Mouse (Mus musculus): ENCODE results near the gene Padi2.

Gene Padi2

GRCm38 (mm10) chr4:140906076-140906826 lies at the start of gene Padi2:
Gene Padi2, plus strand, starts transcription at chr4:140906344.
- ATAC-seq (ENCODE audit: insufficient number of reproducible peaks, low FRiP score, low TSS enrichment) = no peak

- ATAC-seq (ENCODE audit: insufficient number of reproducible peaks, low FRiP score, low TSS enrichment) = no peak
Observed at GRCm38 (mm10) chr4:140857041-140857440, 49.1 kb upstream of the Padi2 start.

GRCm38 (mm10) chr4:140857813-140858212 lies 48.3 kb upstream of the Padi2 start:
- no peak for ATAC-seq (ENCODE audit: insufficient number of reproducible peaks, low FRiP score, low TSS enrichment)

GRCm38 (mm10) chr4:140859291-140859690 lies 46.9 kb upstream of the Padi2 start:
- no peak for ATAC-seq (ENCODE audit: insufficient number of reproducible peaks, low FRiP score, low TSS enrichment)

GRCm38 (mm10) chr4:140860125-140860766 lies 45.9 kb upstream of the Padi2 start:
- no peak for ATAC-seq (ENCODE audit: insufficient number of reproducible peaks, low FRiP score, low TSS enrichment)

GRCm38 (mm10) chr4:140860767-140861147 lies 45.4 kb upstream of the Padi2 start:
- no peak for ATAC-seq (ENCODE audit: insufficient number of reproducible peaks, low FRiP score, low TSS enrichment)

GRCm38 (mm10) chr4:140862036-140862650 lies 44.0 kb upstream of the Padi2 start:
- ATAC-seq (ENCODE audit: insufficient number of reproducible peaks, low FRiP score, low TSS enrichment) = no peak

GRCm38 (mm10) chr4:140868484-140869190 lies 37.5 kb upstream of the Padi2 start:
- no peak for ATAC-seq (ENCODE audit: insufficient number of reproducible peaks, low FRiP score, low TSS enrichment)

- no peak for ATAC-seq (ENCODE audit: insufficient number of reproducible peaks, low FRiP score, low TSS enrichment)
Observed at GRCm38 (mm10) chr4:140869945-140870344, 36.2 kb upstream of the Padi2 start.

GRCm38 (mm10) chr4:140870876-140871275 lies 35.3 kb upstream of the Padi2 start:
- ATAC-seq (ENCODE audit: insufficient number of reproducible peaks, low FRiP score, low TSS enrichment) = no peak

GRCm38 (mm10) chr4:140871376-140871775 lies 34.8 kb upstream of the Padi2 start:
- no peak for ATAC-seq (ENCODE audit: insufficient number of reproducible peaks, low FRiP score, low TSS enrichment)

- no peak for ATAC-seq (ENCODE audit: insufficient number of reproducible peaks, low FRiP score, low TSS enrichment)
Observed at GRCm38 (mm10) chr4:140871851-140872685, 34.1 kb upstream of the Padi2 start.

GRCm38 (mm10) chr4:140872686-140872992 lies 33.5 kb upstream of the Padi2 start:
- ATAC-seq (ENCODE audit: insufficient number of reproducible peaks, low FRiP score, low TSS enrichment) = no peak

GRCm38 (mm10) chr4:140873011-140873410 lies 33.1 kb upstream of the Padi2 start:
- ATAC-seq (ENCODE audit: insufficient number of reproducible peaks, low FRiP score, low TSS enrichment) = no peak

GRCm38 (mm10) chr4:140876161-140876560 lies 30.0 kb upstream of the Padi2 start:
- no peak for ATAC-seq (ENCODE audit: insufficient number of reproducible peaks, low FRiP score, low TSS enrichment)

- no peak for ATAC-seq (ENCODE audit: insufficient number of reproducible peaks, low FRiP score, low TSS enrichment)
Observed at GRCm38 (mm10) chr4:140876681-140877080, 29.5 kb upstream of the Padi2 start.

GRCm38 (mm10) chr4:140877441-140877840 lies 28.7 kb upstream of the Padi2 start:
- no peak for ATAC-seq (ENCODE audit: insufficient number of reproducible peaks, low FRiP score, low TSS enrichment)

- no peak for ATAC-seq (ENCODE audit: insufficient number of reproducible peaks, low FRiP score, low TSS enrichment)
Observed at GRCm38 (mm10) chr4:140878655-140879054, 27.5 kb upstream of the Padi2 start.

- ATAC-seq (ENCODE audit: insufficient number of reproducible peaks, low FRiP score, low TSS enrichment) = no peak
Observed at GRCm38 (mm10) chr4:140879116-140879515, 27.0 kb upstream of the Padi2 start.

GRCm38 (mm10) chr4:140879739-140880138 lies 26.4 kb upstream of the Padi2 start:
- no peak for ATAC-seq (ENCODE audit: insufficient number of reproducible peaks, low FRiP score, low TSS enrichment)
